Mouse (Mus musculus) brain, embryonic 14.5 days (tissue): ENCODE results near the gene Spata4.

Source experiments
- CTCF ChIP-seq: fragments of 200-500 bp; IDR thresholded peaks from 2 replicates; pipeline ENCODE4 v1.5.1; 2012; ENCODE audit warnings: inconsistent platforms, mild to moderate bottlenecking, moderate library complexity, borderline replicate concordance; ENCODE audit not compliant: insufficient read depth, insufficient read length; ENCODE audit errors: extremely low read depth
- POLR2A ChIP-seq: fragments of 200-500 bp; IDR thresholded peaks from 2 replicates; pipeline ENCODE4 v1.6.1; 2012; ENCODE audit warnings: mild to moderate bottlenecking, inconsistent platforms, borderline replicate concordance; ENCODE audit not compliant: poor library complexity, insufficient read depth, insufficient read length, severe bottlenecking; ENCODE audit errors: extremely low read depth

DNA sequence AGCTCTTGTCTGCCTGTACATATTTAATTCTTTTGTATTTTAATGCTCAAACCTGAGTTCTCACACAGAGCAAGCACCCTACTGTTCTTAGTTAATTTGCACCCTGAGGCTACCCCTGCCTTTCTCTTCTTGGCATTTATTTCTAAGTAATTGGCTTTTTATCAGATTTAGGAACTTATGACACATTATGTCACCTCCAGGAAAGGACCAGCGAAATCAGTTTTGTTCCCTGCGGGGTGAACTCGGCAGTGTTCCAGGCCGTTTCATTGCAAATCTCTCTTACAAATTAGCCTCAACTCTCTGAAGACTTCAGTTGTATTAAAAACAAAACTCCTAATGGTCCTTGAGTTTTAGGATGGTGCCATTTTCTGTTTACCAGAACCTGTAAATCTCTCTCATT, 38.1 kb downstream of the Spata4 start:
- no peak for TF ChIP-seq CTCF
- TF ChIP-seq POLR2A: no peak
